Mouse (Mus musculus): Measurements from ENCODE around the gene Ulk4. TPM values are rescaled to one million over a fixed set of nuclear protein-coding genes. Genes with fewer than 3 reads are reported as not detected.

Ulk4 gene
- polyA plus RNA-seq, 1 experiment from 2014 or later: 153 TPM

- Histone ChIP-seq H3K4me1 (ENCODE audit: control insufficient read depth, insufficient read depth, low read length) (no peaks in the 10 kb centered on the region), H3K4me3 (ENCODE audit: low read depth, low read length) (no peak overlapping the region), H3K9me3 (ENCODE audit: control insufficient read depth, low read length) (no peaks in the 10 kb centered on the region), H3K27me3 (ENCODE audit: control insufficient read depth, insufficient read depth, low read length) (no peaks in the 10 kb centered on the region), H3K27ac (ENCODE audit: low read depth, low read length) (no peak overlapping the region), H3K4me2 (ENCODE audit: low read depth) (no peak overlapping the region), H3K9ac (ENCODE audit: low read length) (no peak overlapping the region), H3K36me3 (ENCODE audit: control insufficient read depth, insufficient read depth, low read length) (no peaks in the 10 kb centered on the region)
- ATAC-seq (ENCODE audit: insufficient read depth, low FRiP score, low TSS enrichment) (no peak), DNase-seq (ENCODE audit: low spot score) (no peak)
- 87% methylated on average over 6 of the region's 6 CpGs for WGBS
These were observed 105.4 kb downstream of the Ulk4 start for GRCm38 (mm10) chr9:121171609-121172008.

GRCm38 (mm10) chr9:121164607-121165006 lies 112.4 kb downstream of the Ulk4 start:
- 84% methylated on average over 7 of the region's 7 CpGs for WGBS
- Histone ChIP-seq H3K27me3 (ENCODE audit: control insufficient read depth, insufficient read depth, low read length) (no peaks in the 10 kb centered on the region), H3K9ac (ENCODE audit: low read length) (no peak overlapping the region)

GRCm38 (mm10) chr9:121162789-121163188 lies 114.2 kb downstream of the Ulk4 start:
- ATAC-seq (ENCODE audit: insufficient read depth, low FRiP score, low TSS enrichment) (no peak), DNase-seq (ENCODE audit: low spot score) (no peak)
- 54% methylated on average over 5 of the region's 5 CpGs for WGBS
- no peaks in the 10 kb centered on the region for H3K9me3 ChIP-seq (ENCODE audit: control insufficient read depth, low read length)
- H3K4me3 ChIP-seq (ENCODE audit: low read depth, low read length): no peak overlapping the region
- H3K27ac ChIP-seq (ENCODE audit: low read depth, low read length): no peak overlapping the region
- no peak overlapping the region for H3K9ac ChIP-seq (ENCODE audit: low read length)
- H3K4me1 ChIP-seq (ENCODE audit: control insufficient read depth, insufficient read depth, low read length): no peaks in the 10 kb centered on the region
- H3K4me2 ChIP-seq (ENCODE audit: low read depth): no peak overlapping the region
- no peaks in the 10 kb centered on the region for H3K36me3 ChIP-seq (ENCODE audit: control insufficient read depth, insufficient read depth, low read length)
- H3K27me3 ChIP-seq (ENCODE audit: control insufficient read depth, insufficient read depth, low read length): no peaks in the 10 kb centered on the region

More at GRCm38 (mm10) chr9:121164607-121165006, 112.4 kb downstream of the Ulk4 start:
- Histone ChIP-seq H3K9me3 (ENCODE audit: control insufficient read depth, low read length) (no peaks in the 10 kb centered on the region), H3K27ac (ENCODE audit: low read depth, low read length) (no peak overlapping the region), H3K4me3 (ENCODE audit: low read depth, low read length) (no peak overlapping the region), H3K4me1 (ENCODE audit: control insufficient read depth, insufficient read depth, low read length) (no peaks in the 10 kb centered on the region), H3K4me2 (ENCODE audit: low read depth) (no peak overlapping the region), H3K36me3 (ENCODE audit: control insufficient read depth, insufficient read depth, low read length) (no peaks in the 10 kb centered on the region)
- ATAC-seq (ENCODE audit: insufficient read depth, low FRiP score, low TSS enrichment) (no peak), DNase-seq (ENCODE audit: low spot score) (no peak)

- Histone ChIP-seq H3K4me2 (ENCODE audit: low read depth) (no peak overlapping the region), H3K36me3 (ENCODE audit: control insufficient read depth, insufficient read depth, low read length) (no peaks in the 10 kb centered on the region), H3K9ac (ENCODE audit: low read length) (no peak overlapping the region), H3K9me3 (ENCODE audit: control insufficient read depth, low read length) (no peaks in the 10 kb centered on the region), H3K27me3 (ENCODE audit: control insufficient read depth, insufficient read depth, low read length) (no peaks in the 10 kb centered on the region), H3K4me3 (ENCODE audit: low read depth, low read length) (no peak overlapping the region), H3K27ac (ENCODE audit: low read depth, low read length) (no peak overlapping the region), H3K4me1 (ENCODE audit: control insufficient read depth, insufficient read depth, low read length) (no peaks in the 10 kb centered on the region)
- DNase-seq (ENCODE audit: low spot score): no peak
- WGBS: 93% methylated on average over 12 of the region's 12 CpGs
- no peak for ATAC-seq (ENCODE audit: insufficient read depth, low FRiP score, low TSS enrichment)
These were observed 115.0 kb downstream of the Ulk4 start for GRCm38 (mm10) chr9:121161818-121162565.

GRCm38 (mm10) chr9:121156253-121156831 lies 120.7 kb downstream of the Ulk4 start:
- 80% methylated on average over 9 of the region's 9 CpGs for WGBS
- DNase-seq (ENCODE audit: low spot score) (no peak), ATAC-seq (ENCODE audit: insufficient read depth, low FRiP score, low TSS enrichment) (no peak)

GRCm38 (mm10) chr9:121153276-121153675 lies 123.7 kb downstream of the Ulk4 start:
- no peak for ATAC-seq (ENCODE audit: insufficient read depth, low FRiP score, low TSS enrichment)
- no peaks in the 10 kb centered on the region for H3K9me3 ChIP-seq (ENCODE audit: control insufficient read depth, low read length)
- H3K4me3 ChIP-seq (ENCODE audit: low read depth, low read length): no peak overlapping the region
- no peaks in the 10 kb centered on the region for H3K36me3 ChIP-seq (ENCODE audit: control insufficient read depth, insufficient read depth, low read length)
- 90% methylated on average over 5 of the region's 5 CpGs for WGBS
- H3K4me1 ChIP-seq (ENCODE audit: control insufficient read depth, insufficient read depth, low read length): no peaks in the 10 kb centered on the region
- H3K9ac ChIP-seq (ENCODE audit: low read length): no peak overlapping the region
- no peak for DNase-seq (ENCODE audit: low spot score)
- H3K4me2 ChIP-seq (ENCODE audit: low read depth): no peak overlapping the region
- no peaks in the 10 kb centered on the region for H3K27me3 ChIP-seq (ENCODE audit: control insufficient read depth, insufficient read depth, low read length)
- H3K27ac ChIP-seq (ENCODE audit: low read depth, low read length): no peak overlapping the region

More at GRCm38 (mm10) chr9:121156253-121156831, 120.7 kb downstream of the Ulk4 start:
- Histone ChIP-seq H3K27me3 (ENCODE audit: control insufficient read depth, insufficient read depth, low read length) (no peaks in the 10 kb centered on the region), H3K4me1 (ENCODE audit: control insufficient read depth, insufficient read depth, low read length) (no peaks in the 10 kb centered on the region), H3K4me2 (ENCODE audit: low read depth) (no peak overlapping the region), H3K4me3 (ENCODE audit: low read depth, low read length) (no peak overlapping the region), H3K9ac (ENCODE audit: low read length) (no peak overlapping the region), H3K36me3 (ENCODE audit: control insufficient read depth, insufficient read depth, low read length) (no peaks in the 10 kb centered on the region), H3K27ac (ENCODE audit: low read depth, low read length) (no peak overlapping the region), H3K9me3 (ENCODE audit: control insufficient read depth, low read length) (no peaks in the 10 kb centered on the region)

GRCm38 (mm10) chr9:121148602-121149001 lies 128.4 kb downstream of the Ulk4 start:
- no peak overlapping the region for H3K4me2 ChIP-seq (ENCODE audit: low read depth)
- no peak for ATAC-seq (ENCODE audit: insufficient read depth, low FRiP score, low TSS enrichment)
- no peaks in the 10 kb centered on the region for H3K36me3 ChIP-seq (ENCODE audit: control insufficient read depth, insufficient read depth, low read length)
- H3K4me1 ChIP-seq (ENCODE audit: control insufficient read depth, insufficient read depth, low read length): no peaks in the 10 kb centered on the region
- WGBS: 29% methylated on average over 3 of the region's 3 CpGs
- H3K9ac ChIP-seq (ENCODE audit: low read length): no peak overlapping the region
- no peak overlapping the region for H3K4me3 ChIP-seq (ENCODE audit: low read depth, low read length)
- DNase-seq (ENCODE audit: low spot score): no peak
- H3K27ac ChIP-seq (ENCODE audit: low read depth, low read length): no peak overlapping the region
- H3K27me3 ChIP-seq (ENCODE audit: control insufficient read depth, insufficient read depth, low read length): no peaks in the 10 kb centered on the region
- H3K9me3 ChIP-seq (ENCODE audit: control insufficient read depth, low read length): no peaks in the 10 kb centered on the region

GRCm38 (mm10) chr9:121143208-121143607 lies 133.8 kb downstream of the Ulk4 start:
- DNase-seq (ENCODE audit: low spot score): no peak
- no peak overlapping the region for H3K4me3 ChIP-seq (ENCODE audit: low read depth, low read length)
- ATAC-seq (ENCODE audit: insufficient read depth, low FRiP score, low TSS enrichment): no peak
- H3K27me3 ChIP-seq (ENCODE audit: control insufficient read depth, insufficient read depth, low read length): no peaks in the 10 kb centered on the region
- H3K4me2 ChIP-seq (ENCODE audit: low read depth): no peak overlapping the region
- H3K9me3 ChIP-seq (ENCODE audit: control insufficient read depth, low read length): no peaks in the 10 kb centered on the region
- no peaks in the 10 kb centered on the region for H3K36me3 ChIP-seq (ENCODE audit: control insufficient read depth, insufficient read depth, low read length)
- H3K27ac ChIP-seq (ENCODE audit: low read depth, low read length): no peak overlapping the region
- H3K9ac ChIP-seq (ENCODE audit: low read length): no peak overlapping the region
- H3K4me1 ChIP-seq (ENCODE audit: control insufficient read depth, insufficient read depth, low read length): no peaks in the 10 kb centered on the region
- WGBS: 87% methylated on average over 6 of the region's 6 CpGs

GRCm38 (mm10) chr9:121132549-121132948 lies 144.4 kb downstream of the Ulk4 start:
- Histone ChIP-seq H3K4me3 (ENCODE audit: low read depth, low read length) (no peak overlapping the region), H3K36me3 (ENCODE audit: control insufficient read depth, insufficient read depth, low read length) (no peaks in the 10 kb centered on the region), H3K4me2 (ENCODE audit: low read depth) (no peak overlapping the region), H3K9ac (ENCODE audit: low read length) (no peak overlapping the region), H3K9me3 (ENCODE audit: control insufficient read depth, low read length) (no peaks in the 10 kb centered on the region), H3K27me3 (ENCODE audit: control insufficient read depth, insufficient read depth, low read length) (no peaks in the 10 kb centered on the region), H3K4me1 (ENCODE audit: control insufficient read depth, insufficient read depth, low read length) (no peaks in the 10 kb centered on the region), H3K27ac (ENCODE audit: low read depth, low read length) (no peak overlapping the region)
- ATAC-seq (ENCODE audit: insufficient read depth, low FRiP score, low TSS enrichment): no peak
- WGBS: 82% methylated on average over 6 of the region's 6 CpGs
- DNase-seq (ENCODE audit: low spot score): no peak
